In genomic region chr9:46830316-46830715, GRCm38 (mm10) we compare ENCODE assay signal across 29 mouse cellular contexts.
DNase-seq lines count a peak whose midpoint lies in the region; ATAC-seq and TF ChIP-seq lines count a peak whose summit lies in the region.
"Had no signal": no experiment of that assay in that cellular context is flagged by ENCODE, and none has a peak within 500 bp of the region (broad histone marks: within the 10 kb centered on the region; RNA-seq: fewer than 3 reads in every experiment).

No protein-coding gene starts in this region.

- no peak overlapping the region for H3K4me3 ChIP-seq in kidney, embryonic 14.5 days (ENCODE audit: low read length)
- no peak overlapping the region for H3K4me3 ChIP-seq in midbrain, embryonic 11.5 days (ENCODE audit: low read depth, low read length)
- no peak overlapping the region for H3K4me3 ChIP-seq in midbrain, embryonic 14.5 days (replicated peaks; ENCODE audit: low read depth, low read length)
- H3K4me3 ChIP-seq in embryonic facial prominence, embryonic 13.5 days, result no peak overlapping the region
- H3K4me3 ChIP-seq in lung, postnatal 0 days (ENCODE audit: low read depth, low read length), result no peak overlapping the region
- H3K4me3 ChIP-seq: gastrocnemius, adult 2 months; layer of hippocampus, adult 2 months; left cerebral cortex, adult 2 months; limb, embryonic 12.5 days; liver, embryonic 15.5 days; megakaryocyte, embryonic 14.5 days; neural tube, embryonic 15.5 days; stomach, embryonic 15.5 days had no signal

- peak overlapping the region; percentile 62; the same call in 1 of the 2 replicates for H3K27ac ChIP-seq in kidney, embryonic 14.5 days (ENCODE audit: low read depth, low read length)
- H3K27ac ChIP-seq in midbrain, embryonic 11.5 days (ENCODE audit: low read depth, low read length), result peak overlapping the region; percentile 8; the same call in 1 of the 2 replicates
- no peak overlapping the region for H3K27ac ChIP-seq in midbrain, embryonic 14.5 days (replicated peaks; ENCODE audit: low read depth, low read length)
- peak overlapping the region; percentile 81; the same call in 1 of the 2 replicates for H3K27ac ChIP-seq in embryonic facial prominence, embryonic 13.5 days
- H3K27ac ChIP-seq in lung, postnatal 0 days (ENCODE audit: low read length), result no peak overlapping the region
- H3K27ac ChIP-seq: gastrocnemius, adult 2 months; hindbrain, embryonic 14.5 days; left cerebral cortex, adult 2 months; liver, embryonic 15.5 days; neural tube, embryonic 15.5 days; stomach, embryonic 15.5 days had no signal

- H3K9ac ChIP-seq in kidney, embryonic 14.5 days (ENCODE audit: low read depth, low read length), result no peak overlapping the region
- no peak overlapping the region for H3K9ac ChIP-seq in midbrain, embryonic 11.5 days (ENCODE audit: low read length)
- no peak overlapping the region for H3K9ac ChIP-seq in midbrain, embryonic 14.5 days (replicated peaks; ENCODE audit: low read length)
- no peak overlapping the region for H3K9ac ChIP-seq in embryonic facial prominence, embryonic 13.5 days
- no peak overlapping the region for H3K9ac ChIP-seq in lung, postnatal 0 days (replicated peaks; ENCODE audit: low read depth)
- H3K9ac ChIP-seq: hindbrain, embryonic 14.5 days; limb, embryonic 12.5 days; liver, embryonic 15.5 days; lung, embryonic 14.5 days; neural tube, embryonic 15.5 days; stomach, embryonic 15.5 days had no signal

- H3K4me2 ChIP-seq in kidney, embryonic 14.5 days (replicated peaks; ENCODE audit: low read depth, low read length), result no peak overlapping the region
- no peak overlapping the region for H3K4me2 ChIP-seq in midbrain, embryonic 11.5 days
- no peak overlapping the region for H3K4me2 ChIP-seq in midbrain, embryonic 14.5 days (ENCODE audit: low read length)
- no peak overlapping the region for H3K4me2 ChIP-seq in embryonic facial prominence, embryonic 13.5 days
- H3K4me2 ChIP-seq in lung, postnatal 0 days (replicated peaks; ENCODE audit: low read depth, low read length), result no peak overlapping the region
- H3K4me2 ChIP-seq: heart, embryonic 11.5 days; hindbrain, embryonic 14.5 days; limb, embryonic 12.5 days; liver, embryonic 15.5 days; lung, embryonic 14.5 days; neural tube, embryonic 15.5 days; stomach, embryonic 15.5 days had no signal

- H3K9me3 ChIP-seq in kidney, embryonic 14.5 days (ENCODE audit: control insufficient read depth, low read length), result no peaks in the 10 kb centered on the region
- no peaks in the 10 kb centered on the region for H3K9me3 ChIP-seq in midbrain, embryonic 11.5 days (ENCODE audit: control insufficient read depth, low read length)
- no peaks in the 10 kb centered on the region for H3K9me3 ChIP-seq in midbrain, embryonic 14.5 days (ENCODE audit: control insufficient read depth, low read length)
- H3K9me3 ChIP-seq in embryonic facial prominence, embryonic 13.5 days, result no peaks in the 10 kb centered on the region
- no peaks in the 10 kb centered on the region for H3K9me3 ChIP-seq in lung, postnatal 0 days (ENCODE audit: low read length)
- H3K9me3 ChIP-seq: limb, embryonic 12.5 days; liver, embryonic 15.5 days; neural tube, embryonic 15.5 days; stomach, embryonic 15.5 days had no signal

- WGBS in kidney, embryonic 14.5 days, result 0% methylated on average over 1 of the region's 1 CpGs
- WGBS in midbrain, embryonic 11.5 days, result 0% methylated on average over 1 of the region's 1 CpGs
- WGBS in midbrain, embryonic 14.5 days, result 0% methylated on average over 1 of the region's 1 CpGs
- 0% methylated on average over 1 of the region's 1 CpGs for WGBS in embryonic facial prominence, embryonic 13.5 days
- WGBS in lung, postnatal 0 days, result 0% methylated on average over 1 of the region's 1 CpGs

- no peaks in the 10 kb centered on the region for H3K27me3 ChIP-seq in kidney, embryonic 14.5 days (ENCODE audit: control insufficient read depth, insufficient read depth, low read length)
- no peaks in the 10 kb centered on the region for H3K27me3 ChIP-seq in midbrain, embryonic 11.5 days (ENCODE audit: control insufficient read depth, insufficient read depth, low read length)
- no peaks in the 10 kb centered on the region for H3K27me3 ChIP-seq in midbrain, embryonic 14.5 days (ENCODE audit: control insufficient read depth, insufficient read depth, low read length)
- H3K27me3 ChIP-seq in embryonic facial prominence, embryonic 13.5 days, result no peaks in the 10 kb centered on the region
- no peaks in the 10 kb centered on the region for H3K27me3 ChIP-seq in lung, postnatal 0 days (replicated peaks; ENCODE audit: insufficient read depth, low read length)
- H3K27me3 ChIP-seq: liver, embryonic 15.5 days; megakaryocyte, embryonic 14.5 days; stomach, embryonic 15.5 days had no signal

- no peaks in the 10 kb centered on the region for H3K4me1 ChIP-seq in kidney, embryonic 14.5 days (ENCODE audit: control insufficient read depth, insufficient read depth, low read length)
- peaks cover 19% of the 10 kb centered on the region for H3K4me1 ChIP-seq in midbrain, embryonic 11.5 days (ENCODE audit: control insufficient read depth, insufficient read depth, low read length)
- H3K4me1 ChIP-seq in midbrain, embryonic 14.5 days (ENCODE audit: control insufficient read depth, insufficient read depth, low read length), result peaks cover 16% of the 10 kb centered on the region
- peaks cover 24% of the 10 kb centered on the region for H3K4me1 ChIP-seq in embryonic facial prominence, embryonic 13.5 days
- H3K4me1 ChIP-seq in lung, postnatal 0 days (ENCODE audit: insufficient read depth, low read depth, low read length), result no peaks in the 10 kb centered on the region
- H3K4me1 ChIP-seq: liver, embryonic 15.5 days; megakaryocyte, embryonic 14.5 days; stomach, embryonic 15.5 days had no signal

- no peak for TF ChIP-seq EP300 in lung, postnatal 0 days (IDR thresholded peaks at IDR 0.05)

- no peak for TF ChIP-seq CTCF in lung, postnatal 0 days (IDR thresholded peaks at IDR 0.05)

- no peak for DNase-seq in kidney, postnatal 4 days
- peak; percentile 85 for DNase-seq in midbrain, embryonic 11.5 days (ENCODE audit: low spot score, missing footprints)
- no peak for DNase-seq in midbrain, embryonic 14.5 days
- no peak for DNase-seq in lung, postnatal 0 days (ENCODE audit: low spot score)
- DNase-seq: adrenal gland, postnatal 25 days; B cell, adult 2 months; cerebellum, adult 11-12 months; cerebellum, adult 9-11 months; gastrocnemius, adult 2 months; gastrocnemius, postnatal 36 days; heart, adult 18-20 months; heart, postnatal 36 days; lung, postnatal 36 days; retina, postnatal 1 day; right cerebral cortex, postnatal 14 days had no signal

- H3K36me3 ChIP-seq in kidney, embryonic 14.5 days (ENCODE audit: control insufficient read depth, insufficient read depth, low read length), result no peaks in the 10 kb centered on the region
- H3K36me3 ChIP-seq in midbrain, embryonic 11.5 days (ENCODE audit: control insufficient read depth, insufficient read depth, low read length), result no peaks in the 10 kb centered on the region
- no peaks in the 10 kb centered on the region for H3K36me3 ChIP-seq in midbrain, embryonic 14.5 days (ENCODE audit: control insufficient read depth, insufficient read depth, low read length)
- no peaks in the 10 kb centered on the region for H3K36me3 ChIP-seq in embryonic facial prominence, embryonic 13.5 days
- no peaks in the 10 kb centered on the region for H3K36me3 ChIP-seq in lung, postnatal 0 days (ENCODE audit: insufficient read depth, low read length)
- H3K36me3 ChIP-seq: limb, embryonic 12.5 days; liver, embryonic 15.5 days; neural tube, embryonic 15.5 days; stomach, embryonic 15.5 days had no signal

- ATAC-seq in kidney, embryonic 14.5 days (ENCODE audit: low FRiP score, low TSS enrichment), result peak; percentile 20; the same call in 1 of the 2 replicates
- peak; percentile 58; the same call in 1 of the 2 replicates for ATAC-seq in midbrain, embryonic 11.5 days (ENCODE audit: low FRiP score)
- ATAC-seq in midbrain, embryonic 14.5 days (ENCODE audit: low FRiP score, low TSS enrichment), result no peak
- no peak for ATAC-seq in embryonic facial prominence, embryonic 13.5 days (ENCODE audit: insufficient number of reproducible peaks, insufficient read depth, low FRiP score, low TSS enrichment, low read depth)
- ATAC-seq in lung, postnatal 0 days, result no peak
- ATAC-seq: forebrain, embryonic 14.5 days; intestine, postnatal 0 days had no signal

Comparison
In these comparisons a context has a peak if more than half of its experiments do, and no peak if none do; other contexts are left out.
1. ATAC-seq: peak in kidney, embryonic 14.5 days (single experiment) and midbrain, embryonic 11.5 days (single experiment); none in midbrain, embryonic 14.5 days (single experiment), embryonic facial prominence, embryonic 13.5 days (single experiment) and lung, postnatal 0 days (single experiment).
2. H3K27ac ChIP-seq: peak in kidney, embryonic 14.5 days (single experiment), midbrain, embryonic 11.5 days (single experiment) and embryonic facial prominence, embryonic 13.5 days (single experiment); none in midbrain, embryonic 14.5 days (single experiment) and lung, postnatal 0 days (single experiment).